Mouse (Mus musculus) gastrocnemius, postnatal 14 days (tissue): Measurements from ENCODE around the gene Gm10337. TPM values are rescaled to one million over a fixed set of nuclear protein-coding genes. Genes with fewer than 3 reads are reported as not detected.

Source experiments
- DNase-seq: peaks from one replicate; pipeline ENCODE4 v3.0.0; 2021; ENCODE audit warnings: mixed read lengths
- intact Hi-C: fragments of 180-260 bp; cut with DNase I; formaldehyde crosslinking; loops from one replicate; pipeline ENCODE4 v1.15.1; 2025; ENCODE audit warnings: low total_unique reads
- long read RNA-seq, 2 experiments: library from polyadenylated mRNA; stranded (forward); transcript quantifications; one replicate each; pipeline ENCODE4 v2.0.0; 2021
- total RNA-seq, 2 experiments: library from RNA; stranded (reverse); gene quantifications; 2 replicates each; pipeline ENCODE4 v1.2.3; 2021

Gene Gm10337
- not detected for total RNA-seq
- long read RNA-seq, experiment 1 = 0 reads
- long read RNA-seq, experiment 2 = 0 reads

GRCm38 (mm10) chr15:102503447-102503846, at the start of gene Gm10337:
Gm10337 (plus strand) TSS chr15:102503722.
- DNase-seq = no peak
- intact Hi-C loops = no loop called here

GRCm38 (mm10) chr15:102455993-102456392, 47.5 kb upstream of the Gm10337 start:
- intact Hi-C loops = no loop called here
- no peak for DNase-seq

- intact Hi-C loops = no loop called here
- DNase-seq = no peak
Measured at GRCm38 (mm10) chr15:102458050-102458736, 45.3 kb upstream of the Gm10337 start.

- DNase-seq = peak; percentile 83
- intact Hi-C loops = no loop called here
Measured at GRCm38 (mm10) chr15:102458904-102459317, 44.6 kb upstream of the Gm10337 start, which contains the start of gene Prr13. Prr13 (plus strand) TSS chr15:102459028.

- intact Hi-C loops = no loop called here
- DNase-seq = no peak
Measured at GRCm38 (mm10) chr15:102459381-102459780, 44.1 kb upstream of the Gm10337 start.

- no peak for DNase-seq
- intact Hi-C loops = no loop called here
Measured at GRCm38 (mm10) chr15:102459847-102460246, 43.7 kb upstream of the Gm10337 start.

- intact Hi-C loops = no loop called here
- DNase-seq = no peak
Measured at GRCm38 (mm10) chr15:102460409-102460808, 43.1 kb upstream of the Gm10337 start.

GRCm38 (mm10) chr15:102460971-102461370, 42.6 kb upstream of the Gm10337 start:
- intact Hi-C loops = no loop called here

GRCm38 (mm10) chr15:102461430-102462075, 42.0 kb upstream of the Gm10337 start:
- DNase-seq = no peak
- intact Hi-C loops = no loop called here

More at GRCm38 (mm10) chr15:102460971-102461370, 42.6 kb upstream of the Gm10337 start:
- no peak for DNase-seq

- intact Hi-C loops = no loop called here
- no peak for DNase-seq
Measured at GRCm38 (mm10) chr15:102463666-102464065, 39.9 kb upstream of the Gm10337 start.

GRCm38 (mm10) chr15:102468675-102469370, 34.7 kb upstream of the Gm10337 start:
- no peak for DNase-seq
- intact Hi-C loops = no loop called here

- intact Hi-C loops = no loop called here
Measured at GRCm38 (mm10) chr15:102470183-102470604, 33.3 kb upstream of the Gm10337 start, which contains the start of gene Pcbp2. Pcbp2 (plus strand) TSS chr15:102470539.

GRCm38 (mm10) chr15:102470605-102471294, 32.8 kb upstream of the Gm10337 start:
- DNase-seq = peak; percentile 89
- intact Hi-C loops = no loop called here

More at GRCm38 (mm10) chr15:102470183-102470604, 33.3 kb upstream of the Gm10337 start, which contains the start of gene Pcbp2:
- peak; percentile 98 for DNase-seq

- no peak for DNase-seq
- intact Hi-C loops = no loop called here
Measured at GRCm38 (mm10) chr15:102471295-102471645, 32.3 kb upstream of the Gm10337 start.

- intact Hi-C loops = no loop called here
Measured at GRCm38 (mm10) chr15:102471727-102472126, 31.8 kb upstream of the Gm10337 start.

GRCm38 (mm10) chr15:102473246-102473645, 30.3 kb upstream of the Gm10337 start:
- intact Hi-C loops = no loop called here
- no peak for DNase-seq

More at GRCm38 (mm10) chr15:102471727-102472126, 31.8 kb upstream of the Gm10337 start:
- no peak for DNase-seq

- intact Hi-C loops = no loop called here
Measured at GRCm38 (mm10) chr15:102474520-102474919, 29.0 kb upstream of the Gm10337 start.

GRCm38 (mm10) chr15:102483136-102483535, 20.4 kb upstream of the Gm10337 start:
- intact Hi-C loops = no loop called here
- DNase-seq = no peak

More at GRCm38 (mm10) chr15:102474520-102474919, 29.0 kb upstream of the Gm10337 start:
- DNase-seq = no peak

- no peak for DNase-seq
- intact Hi-C loops = no loop called here
Measured at GRCm38 (mm10) chr15:102485853-102486252, 17.7 kb upstream of the Gm10337 start.
